Mouse (Mus musculus): Measurements from ENCODE around the gene Zfhx3. TPM values are rescaled to one million over a fixed set of nuclear protein-coding genes. Genes with fewer than 3 reads are reported as not detected.

The Zfhx3 gene
- total and polyA plus RNA-seq, 2 experiments from 2014 or later, result 9.6 to 13.8 TPM

GRCm38 (mm10) chr8:108075176-108075575, 132.7 kb downstream of the Zfhx3 start:
- Histone ChIP-seq H3K36me3 (ENCODE audit: insufficient read depth) (no peaks in the 10 kb centered on the region), H3K9ac (no peak overlapping the region), H3K9me3 (ENCODE audit: low read length) (no peaks in the 10 kb centered on the region), H3K27ac (ENCODE audit: low read depth, low read length) (no peak overlapping the region), H3K27me3 (ENCODE audit: insufficient read depth, low read length) (no peaks in the 10 kb centered on the region), H3K4me2 (ENCODE audit: low read depth) (no peak overlapping the region), H3K4me3 (ENCODE audit: low read depth, low read length) (no peak overlapping the region), H3K4me1 (ENCODE audit: insufficient read depth) (no peaks in the 10 kb centered on the region)
- no peak for TF ChIP-seq CTCF (IDR thresholded peaks at IDR 0.05; ENCODE audit: low read depth)
- no peak for DNase-seq
- no peak for ATAC-seq
- WGBS, result 72% methylated on average over 5 of the region's 5 CpGs

GRCm38 (mm10) chr8:108078726-108079125, 136.3 kb downstream of the Zfhx3 start:
- Histone ChIP-seq H3K9me3 (ENCODE audit: low read length) (no peaks in the 10 kb centered on the region), H3K4me2 (ENCODE audit: low read depth) (no peak overlapping the region), H3K27ac (ENCODE audit: low read depth, low read length) (no peak overlapping the region), H3K36me3 (ENCODE audit: insufficient read depth) (no peaks in the 10 kb centered on the region), H3K4me3 (ENCODE audit: low read depth, low read length) (no peak overlapping the region), H3K27me3 (ENCODE audit: insufficient read depth, low read length) (no peaks in the 10 kb centered on the region), H3K9ac (no peak overlapping the region), H3K4me1 (ENCODE audit: insufficient read depth) (no peaks in the 10 kb centered on the region)
- no peak for TF ChIP-seq CTCF (IDR thresholded peaks at IDR 0.05; ENCODE audit: low read depth)
- WGBS, result 91% methylated on average over 4 of the region's 4 CpGs
- DNase-seq (no peak), ATAC-seq (no peak)

GRCm38 (mm10) chr8:108086913-108087312, 144.5 kb downstream of the Zfhx3 start:
- H3K4me3 ChIP-seq (ENCODE audit: low read depth, low read length), result no peak overlapping the region
- peak; percentile 31 for TF ChIP-seq CTCF (IDR thresholded peaks at IDR 0.05; ENCODE audit: low read depth)
- H3K4me1 ChIP-seq (ENCODE audit: insufficient read depth), result no peaks in the 10 kb centered on the region
- ATAC-seq (no peak), DNase-seq (no peak)
- WGBS, result 60% methylated on average over 4 of the region's 4 CpGs
- no peaks in the 10 kb centered on the region for H3K9me3 ChIP-seq (ENCODE audit: low read length)
- H3K27ac ChIP-seq (ENCODE audit: low read depth, low read length), result no peak overlapping the region
- H3K9ac ChIP-seq, result no peak overlapping the region
- no peaks in the 10 kb centered on the region for H3K36me3 ChIP-seq (ENCODE audit: insufficient read depth)
- H3K4me2 ChIP-seq (ENCODE audit: low read depth), result no peak overlapping the region
- H3K27me3 ChIP-seq (ENCODE audit: insufficient read depth, low read length), result no peaks in the 10 kb centered on the region

- Histone ChIP-seq H3K9ac (no peak overlapping the region), H3K4me2 (ENCODE audit: low read depth) (no peak overlapping the region), H3K27me3 (ENCODE audit: insufficient read depth, low read length) (no peaks in the 10 kb centered on the region), H3K4me1 (ENCODE audit: insufficient read depth) (no peaks in the 10 kb centered on the region), H3K4me3 (ENCODE audit: low read depth, low read length) (no peak overlapping the region), H3K27ac (ENCODE audit: low read depth, low read length) (no peak overlapping the region), H3K36me3 (ENCODE audit: insufficient read depth) (no peaks in the 10 kb centered on the region), H3K9me3 (ENCODE audit: low read length) (no peaks in the 10 kb centered on the region)
- WGBS, result 57% methylated on average over 5 of the region's 5 CpGs
- no peak for TF ChIP-seq CTCF (IDR thresholded peaks at IDR 0.05; ENCODE audit: low read depth)
- DNase-seq, result no peak
- no peak for ATAC-seq
These were observed 147.2 kb downstream of the Zfhx3 start for GRCm38 (mm10) chr8:108089632-108090031.

GRCm38 (mm10) chr8:108098598-108098997, 156.2 kb downstream of the Zfhx3 start:
- H3K9me3 ChIP-seq (ENCODE audit: low read length), result no peaks in the 10 kb centered on the region
- 79% methylated on average over 13 of the region's 13 CpGs for WGBS
- H3K36me3 ChIP-seq (ENCODE audit: insufficient read depth), result no peaks in the 10 kb centered on the region
- no peak overlapping the region for H3K9ac ChIP-seq
- no peak overlapping the region for H3K27ac ChIP-seq (ENCODE audit: low read depth, low read length)
- H3K4me1 ChIP-seq (ENCODE audit: insufficient read depth), result no peaks in the 10 kb centered on the region; the same call in 1 of the 2 replicates
- H3K4me2 ChIP-seq (ENCODE audit: low read depth), result no peak overlapping the region
- DNase-seq (no peak), ATAC-seq (no peak)
- H3K27me3 ChIP-seq (ENCODE audit: insufficient read depth, low read length), result peaks cover 5% of the 10 kb centered on the region; the same call in 1 of the 2 replicates
- no peak for TF ChIP-seq CTCF (IDR thresholded peaks at IDR 0.05; ENCODE audit: low read depth)
- no peak overlapping the region for H3K4me3 ChIP-seq (ENCODE audit: low read depth, low read length)

GRCm38 (mm10) chr8:108101131-108101530, 158.7 kb downstream of the Zfhx3 start:
- no peak for ATAC-seq
- Histone ChIP-seq H3K4me1 (ENCODE audit: insufficient read depth) (no peaks in the 10 kb centered on the region; the same call in 1 of the 2 replicates), H3K4me2 (ENCODE audit: low read depth) (peak overlapping the region; percentile 29), H3K9ac (no peak overlapping the region), H3K4me3 (ENCODE audit: low read depth, low read length) (no peak overlapping the region), H3K27me3 (ENCODE audit: insufficient read depth, low read length) (peaks cover 7% of the 10 kb centered on the region; the same call in 1 of the 2 replicates), H3K9me3 (ENCODE audit: low read length) (no peaks in the 10 kb centered on the region), H3K27ac (ENCODE audit: low read depth, low read length) (no peak overlapping the region), H3K36me3 (ENCODE audit: insufficient read depth) (no peaks in the 10 kb centered on the region)
- DNase-seq, result peak; percentile 65
- 50% methylated on average over 8 of the region's 8 CpGs for WGBS
- peak; percentile 66 for TF ChIP-seq CTCF (IDR thresholded peaks at IDR 0.05; ENCODE audit: low read depth)

- Histone ChIP-seq H3K9ac (no peak overlapping the region), H3K36me3 (ENCODE audit: insufficient read depth) (no peaks in the 10 kb centered on the region), H3K4me1 (ENCODE audit: insufficient read depth) (no peaks in the 10 kb centered on the region; the same call in 1 of the 2 replicates), H3K4me2 (ENCODE audit: low read depth) (peak overlapping the region; percentile 29), H3K27me3 (ENCODE audit: insufficient read depth, low read length) (peaks cover 7% of the 10 kb centered on the region; the same call in 1 of the 2 replicates), H3K4me3 (ENCODE audit: low read depth, low read length) (no peak overlapping the region), H3K9me3 (ENCODE audit: low read length) (no peaks in the 10 kb centered on the region), H3K27ac (ENCODE audit: low read depth, low read length) (peak overlapping the region; percentile 54; the same call in 1 of the 2 replicates)
- DNase-seq, result peak; percentile 64
- peak; percentile 84 for ATAC-seq
- 12% methylated on average over 16 of the region's 16 CpGs for WGBS
- no peak for TF ChIP-seq CTCF (IDR thresholded peaks at IDR 0.05; ENCODE audit: low read depth)
These were observed 159.8 kb downstream of the Zfhx3 start for GRCm38 (mm10) chr8:108101978-108102865.
